In genomic region chr1:178235919-178236466, GRCm38 (mm10) we compare ENCODE assay signal across 30 mouse cellular contexts. TPM values are rescaled to one million over a fixed set of nuclear protein-coding genes. Genes with fewer than 3 reads are reported as not detected.
A peak's percentile ranks its signal among the peaks of the same experiment; 100 is the strongest.
DNase-seq lines count a peak whose midpoint lies in the region; ATAC-seq and TF ChIP-seq lines count a peak whose summit lies in the region.
"Had no signal": no experiment of that assay in that cellular context is flagged by ENCODE, and none has a peak within 500 bp of the region (broad histone marks: within the 10 kb centered on the region; RNA-seq: fewer than 3 reads in every experiment).

No protein-coding gene starts in this region.

- no peak for TF ChIP-seq CTCF in cerebellum, adult 2 months (IDR thresholded peaks at IDR 0.05; ENCODE audit: borderline replicate concordance, insufficient read depth, low read depth, low read length)
- no peak for TF ChIP-seq CTCF in heart, adult 2 months (IDR thresholded peaks at IDR 0.05)
- TF ChIP-seq CTCF in liver, embryonic 14.5 days (IDR thresholded peaks at IDR 0.05; ENCODE audit: low read depth) = no peak

- no peak for ATAC-seq in cerebellum, adult (ENCODE audit: insufficient number of reproducible peaks, low FRiP score, low TSS enrichment)
- no peak for ATAC-seq in heart, embryonic 14.5 days (ENCODE audit: insufficient number of reproducible peaks, insufficient read depth, low FRiP score, low read depth)
- ATAC-seq in liver, embryonic 14.5 days (ENCODE audit: insufficient read depth) = 0 out of 2 replicates have a peak, but pooled peaks have one; percentile 31
- ATAC-seq in liver, embryonic 11.5 days (replicated peaks; ENCODE audit: low FRiP score) = no peak; the same call in 1 of the 2 replicates
- peak; percentile 85 for ATAC-seq in liver, embryonic 16.5 days (ENCODE audit: low read depth)
- ATAC-seq in CD4-positive, CD25-positive, alpha-beta regulatory T cell, adult 4 months = no peak
- ATAC-seq: forebrain, embryonic 16.5 days; intestine, embryonic 16.5 days; Patski had no signal

- H3K4me2 ChIP-seq in heart, embryonic 14.5 days (ENCODE audit: low read length) = peak overlapping the region; percentile 38
- no peak overlapping the region for H3K4me2 ChIP-seq in liver, embryonic 14.5 days (ENCODE audit: low read depth)
- no peak overlapping the region for H3K4me2 ChIP-seq in liver, embryonic 11.5 days
- H3K4me2 ChIP-seq in liver, embryonic 16.5 days (ENCODE audit: low read depth, low read length) = no peak overlapping the region
- H3K4me2 ChIP-seq: hindbrain, embryonic 13.5 days; lung, embryonic 14.5 days; midbrain, embryonic 12.5 days; neural tube, embryonic 13.5 days had no signal

- no peaks in the 10 kb centered on the region for H3K9me3 ChIP-seq in heart, embryonic 14.5 days (ENCODE audit: control insufficient read depth, low read length)
- no peaks in the 10 kb centered on the region for H3K9me3 ChIP-seq in liver, embryonic 14.5 days (ENCODE audit: control insufficient read depth, low read length)
- no peaks in the 10 kb centered on the region for H3K9me3 ChIP-seq in liver, embryonic 11.5 days (ENCODE audit: control insufficient read depth, low read length)
- H3K9me3 ChIP-seq in liver, embryonic 16.5 days (replicated peaks; ENCODE audit: control insufficient read depth, low read length) = no peaks in the 10 kb centered on the region
- H3K9me3 ChIP-seq: G1E; hindbrain, embryonic 13.5 days; midbrain, embryonic 12.5 days; neural tube, embryonic 13.5 days had no signal

- no peak for TF ChIP-seq EP300 in heart, adult 2 months (IDR thresholded peaks at IDR 0.05; ENCODE audit: insufficient read depth, low read depth, low read length)
- TF ChIP-seq EP300 in liver, embryonic 14.5 days (IDR thresholded peaks at IDR 0.05; ENCODE audit: low read depth) = no peak

- peaks cover 14% of the 10 kb centered on the region for H3K36me3 ChIP-seq in heart, embryonic 14.5 days (ENCODE audit: control insufficient read depth, insufficient read depth, low read length)
- H3K36me3 ChIP-seq in heart, adult 2 months (ENCODE audit: control insufficient read depth, insufficient read depth, low read length) = 0 out of 2 replicates have a peak, but pooled peaks cover 4% of the 10 kb centered on the region
- no peaks in the 10 kb centered on the region for H3K36me3 ChIP-seq in liver, embryonic 14.5 days (replicated peaks; ENCODE audit: control insufficient read depth, insufficient read depth, low read depth)
- H3K36me3 ChIP-seq in liver, embryonic 11.5 days (ENCODE audit: control insufficient read depth, insufficient read depth, low read length) = no peaks in the 10 kb centered on the region
- H3K36me3 ChIP-seq in liver, embryonic 16.5 days (ENCODE audit: control insufficient read depth, insufficient read depth) = no peaks in the 10 kb centered on the region
- H3K36me3 ChIP-seq: midbrain, embryonic 12.5 days had no signal

- H3K27me3 ChIP-seq in cerebellum, adult 2 months (ENCODE audit: control insufficient read depth, insufficient read depth, low read length) = no peaks in the 10 kb centered on the region
- H3K27me3 ChIP-seq in heart, embryonic 14.5 days (ENCODE audit: control insufficient read depth, insufficient read depth, low read length) = no peaks in the 10 kb centered on the region
- no peaks in the 10 kb centered on the region for H3K27me3 ChIP-seq in heart, adult 2 months (ENCODE audit: control insufficient read depth, insufficient read depth, low read length)
- no peaks in the 10 kb centered on the region for H3K27me3 ChIP-seq in liver, embryonic 14.5 days (ENCODE audit: control insufficient read depth, insufficient read depth, low read length)
- H3K27me3 ChIP-seq in liver, embryonic 11.5 days (replicated peaks; ENCODE audit: control insufficient read depth, insufficient read depth, low read length) = no peaks in the 10 kb centered on the region
- H3K27me3 ChIP-seq in liver, embryonic 16.5 days (ENCODE audit: control insufficient read depth, insufficient read depth, low read depth, low read length) = no peaks in the 10 kb centered on the region
- H3K27me3 ChIP-seq: hindbrain, embryonic 13.5 days; midbrain, embryonic 12.5 days; neural tube, embryonic 13.5 days; Patski had no signal

- H3K4me3 ChIP-seq in cerebellum, adult 2 months (replicated peaks; ENCODE audit: insufficient read depth, low read depth, low read length) = no peak overlapping the region
- H3K4me3 ChIP-seq in heart, embryonic 14.5 days (ENCODE audit: control insufficient read depth in 1 of 2, insufficient read depth in 1 of 2, low read depth in 1 of 2, low read length in 2 of 2) = no peak overlapping the region
- H3K4me3 ChIP-seq in heart, adult 2 months = no peak overlapping the region
- H3K4me3 ChIP-seq in liver, embryonic 14.5 days (ENCODE audit: insufficient read depth in 1 of 2, low read depth in 2 of 2, low read length in 2 of 2) = no peak overlapping the region
- no peak overlapping the region for H3K4me3 ChIP-seq in liver, embryonic 11.5 days (ENCODE audit: low read depth, low read length)
- H3K4me3 ChIP-seq in liver, embryonic 16.5 days (ENCODE audit: low read depth, low read length) = no peak overlapping the region
- H3K4me3 ChIP-seq: erythroblast, embryonic 14.5 days; gastrocnemius, adult 2 months; hindbrain, embryonic 13.5 days; midbrain, embryonic 12.5 days; neural tube, embryonic 13.5 days had no signal

- peaks cover 8% of the 10 kb centered on the region for H3K4me1 ChIP-seq in cerebellum, adult 2 months (ENCODE audit: control insufficient read depth, insufficient read depth, low read length)
- peaks cover 6 to 15% of the 10 kb centered on the region in 2 experiments for H3K4me1 ChIP-seq in heart, embryonic 14.5 days (ENCODE audit: control insufficient read depth in 2 of 2, insufficient read depth in 2 of 2, low read length in 2 of 2)
- peaks cover 4% of the 10 kb centered on the region for H3K4me1 ChIP-seq in heart, adult 2 months (ENCODE audit: control insufficient read depth, insufficient read depth, low read length)
- H3K4me1 ChIP-seq in liver, embryonic 14.5 days (replicated peaks; ENCODE audit: control insufficient read depth in 2 of 2, insufficient read depth in 2 of 2, low read length in 1 of 2) = peaks cover 0 to 2% of the 10 kb centered on the region in 2 experiments; a peak in 1 of 4 replicates
- H3K4me1 ChIP-seq in liver, embryonic 11.5 days (replicated peaks; ENCODE audit: control insufficient read depth, insufficient read depth, low read length) = no peaks in the 10 kb centered on the region
- H3K4me1 ChIP-seq in liver, embryonic 16.5 days (ENCODE audit: control insufficient read depth, low read depth, low read length) = no peaks in the 10 kb centered on the region; the same call in none of the 2 replicates
- H3K4me1 ChIP-seq: hindbrain, embryonic 13.5 days; midbrain, embryonic 12.5 days; neural tube, embryonic 13.5 days had no signal

- DNase-seq in cerebellum, adult 2 months = no peak
- no peak for DNase-seq in heart, adult 2 months
- peak in 1 of 3 experiments; percentile 13 for DNase-seq in liver, embryonic 14.5 days (ENCODE audit: low read depth in 3 of 3, low spot score in 3 of 3)
- no peak for DNase-seq in liver, embryonic 11.5 days (ENCODE audit: low spot score)
- DNase-seq: adrenal gland, postnatal 14 days; cerebellum, adult 18-20 months; cerebellum, postnatal 14 days; gastrocnemius, adult 2 months; gastrocnemius, postnatal 36 days; heart, postnatal 36 days; kidney, adult 8-10 months; layer of hippocampus, postnatal 36 days; left cerebral cortex, postnatal 4 days; lung, embryonic 14.5 days; lung, postnatal 36 days; thymus, adult 2 months; thymus, postnatal 36 days had no signal

- WGBS in cerebellum, adult 2 months = 77% methylated on average over 2 of the region's 2 CpGs
- 59% methylated on average over 2 of the region's 2 CpGs for WGBS in heart, embryonic 14.5 days
- 75% methylated on average over 2 of the region's 2 CpGs for WGBS in heart, adult 2 months
- 65% methylated on average over 2 of the region's 2 CpGs for WGBS in liver, embryonic 14.5 days (ENCODE audit: insufficient replicate concordance)
- WGBS in liver, embryonic 11.5 days = 63% methylated on average over 2 of the region's 2 CpGs
- WGBS in liver, embryonic 16.5 days (ENCODE audit: insufficient replicate concordance) = 59% methylated on average over 2 of the region's 2 CpGs

- H3K9ac ChIP-seq in heart, embryonic 14.5 days (ENCODE audit: low read length) = no peak overlapping the region
- H3K9ac ChIP-seq in heart, adult 2 months (ENCODE audit: low read depth, low read length) = no peak overlapping the region
- H3K9ac ChIP-seq in liver, embryonic 14.5 days (replicated peaks) = no peak overlapping the region
- no peak overlapping the region for H3K9ac ChIP-seq in liver, embryonic 11.5 days (ENCODE audit: low read depth, low read length)
- H3K9ac ChIP-seq in liver, embryonic 16.5 days (ENCODE audit: low read depth, low read length) = no peak overlapping the region
- H3K9ac ChIP-seq: hindbrain, embryonic 13.5 days; lung, embryonic 14.5 days; midbrain, embryonic 12.5 days; neural tube, embryonic 13.5 days had no signal

- H3K79me2 ChIP-seq in heart, adult 2 months (replicated peaks; ENCODE audit: control insufficient read depth, insufficient read depth, low read length) = no peaks in the 10 kb centered on the region; the same call in none of the 2 replicates

- no peak for TF ChIP-seq POLR2A in cerebellum, adult 2 months (IDR thresholded peaks at IDR 0.05; ENCODE audit: borderline replicate concordance, insufficient read depth, low read length)
- no peak for TF ChIP-seq POLR2A in heart, adult 2 months (IDR thresholded peaks at IDR 0.05; ENCODE audit: insufficient read depth, low read depth, low read length)

- intact Hi-C loops in heart, adult 2 months (cut with DNase I) = no loop called here

- H3K27ac ChIP-seq in cerebellum, adult 2 months (ENCODE audit: insufficient read depth, low read length) = peak overlapping the region; percentile 43; the same call in 1 of the 2 replicates
- H3K27ac ChIP-seq in heart, embryonic 14.5 days (replicated peaks in 1 of 2; ENCODE audit: control insufficient read depth in 1 of 2, insufficient read depth in 1 of 2, low read depth in 2 of 2, low read length in 2 of 2) = peak overlapping the region; percentile 47 to 75
- H3K27ac ChIP-seq in heart, adult 2 months = no peak overlapping the region
- H3K27ac ChIP-seq in liver, embryonic 14.5 days = no peak overlapping the region
- H3K27ac ChIP-seq in liver, embryonic 11.5 days (ENCODE audit: low read depth, low read length) = no peak overlapping the region
- peak overlapping the region; percentile 41 for H3K27ac ChIP-seq in liver, embryonic 16.5 days (ENCODE audit: low read length)
- H3K27ac ChIP-seq: gastrocnemius, adult 2 months; hindbrain, embryonic 13.5 days; kidney, postnatal 0 days; midbrain, embryonic 12.5 days; neural tube, embryonic 13.5 days had no signal

RNA-seq across cellular contexts. Expression of gene Desi2, which starts 48.8 kb away (rescaled TPM):
- 12.5 and 12.6 TPM in 2 replicates for polyA plus RNA-seq in cerebellum, adult 2 months (2012; rRNA removed)
- 25.9 and 30.7 TPM in 2 replicates for polyA plus RNA-seq in heart, embryonic 14.5 days (2014; fragmentation: Nextera tagmentation; extraction: Ambion mirVana)
- total RNA-seq in heart, adult 2 months (2021) = 10 to 100 TPM; 16.3 to 18.1 TPM
- 7.2 and 13.2 TPM in 2 replicates for polyA plus RNA-seq in heart, adult 2 months (2012; rRNA removed)
- 2.9 and 3.7 TPM in 2 replicates for polyA plus RNA-seq in liver, embryonic 14.5 days (2012; rRNA removed)
- 6.2 and 6.5 TPM in 2 replicates for polyA plus RNA-seq in liver, embryonic 14.5 days (2014; fragmentation: Nextera tagmentation; extraction: Ambion mirVana)
- polyA plus RNA-seq in liver, embryonic 11.5 days (2014; fragmentation: Nextera tagmentation; extraction: Ambion mirVana) = 18.6 and 19.5 TPM in 2 replicates
- 7.8 and 8.8 TPM in 2 replicates for polyA plus RNA-seq in liver, embryonic 16.5 days (2015; fragmentation: Nextera tagmentation; extraction: Ambion mirVana)
- 1 to 10 TPM; 9.1 to 9.3 TPM for polyA plus RNA-seq in CD4-positive, CD25-positive, alpha-beta regulatory T cell, adult 4 months (2017; shearing (Covaris generic))

Comparison
In these comparisons a context has a peak if more than half of its experiments do, and no peak if none do; other contexts are left out.
1. H3K27ac ChIP-seq: peak in cerebellum, adult 2 months (single experiment), heart, embryonic 14.5 days (2 of 2) and liver, embryonic 16.5 days (single experiment); none in heart, adult 2 months (single experiment), liver, embryonic 14.5 days (single experiment) and liver, embryonic 11.5 days (single experiment).
2. ATAC-seq: peak in liver, embryonic 14.5 days (single experiment) and liver, embryonic 16.5 days (single experiment); none in cerebellum, adult (single experiment), heart, embryonic 14.5 days (single experiment), liver, embryonic 11.5 days (single experiment) and CD4-positive, CD25-positive, alpha-beta regulatory T cell, adult 4 months (single experiment).